Mouse (Mus musculus): ENCODE results near the gene Usf1.

Usf1 gene

GRCm38 (mm10) chr1:171452923-171453322 lies 41.8 kb downstream of the Usf1 start:
- DNase-seq (ENCODE audit: low read depth, low spot score) = no peak

GRCm38 (mm10) chr1:171454926-171455325 lies 43.8 kb downstream of the Usf1 start:
- no peak for DNase-seq (ENCODE audit: low read depth, low spot score)

- DNase-seq (ENCODE audit: low read depth, low spot score) = no peak
These were observed 46.5 kb downstream of the Usf1 start for GRCm38 (mm10) chr1:171457568-171457967.

GRCm38 (mm10) chr1:171459791-171460190 lies 48.7 kb downstream of the Usf1 start:
- no peak for DNase-seq (ENCODE audit: low read depth, low spot score)

GRCm38 (mm10) chr1:171460551-171461503 lies 49.7 kb downstream of the Usf1 start:
- no peak for DNase-seq (ENCODE audit: low read depth, low spot score)

- DNase-seq (ENCODE audit: low read depth, low spot score) = no peak
These were observed 52.0 kb downstream of the Usf1 start for GRCm38 (mm10) chr1:171463133-171463532.

GRCm38 (mm10) chr1:171465749-171466412 lies 54.8 kb downstream of the Usf1 start:
- DNase-seq (ENCODE audit: low read depth, low spot score) = no peak

GRCm38 (mm10) chr1:171466565-171466964 lies 55.5 kb downstream of the Usf1 start:
- DNase-seq (ENCODE audit: low read depth, low spot score) = no peak
